Mouse (Mus musculus): ENCODE results near the gene Trim50. TPM values are rescaled to one million over a fixed set of nuclear protein-coding genes. Genes with fewer than 3 reads are reported as not detected.

Trim50 gene
- not detected in 2 replicates for polyA plus RNA-seq (2015; fragmentation: Nextera tagmentation; extraction: Ambion mirVana)

GRCm38 (mm10) chr5:135352995-135353394 lies at the start of gene Trim50:
Gene Trim50 (plus strand): TSS chr5:135353295.

GRCm38 (mm10) chr5:135349862-135350261 lies 3.2 kb upstream of the Trim50 start, which contains the start of gene Fkbp6:
Gene Fkbp6 (minus strand): TSS chr5:135350044.

GRCm38 (mm10) chr5:135369787-135370654 lies 16.9 kb downstream of the Trim50 start, which contains the start of gene Nsun5:
Gene Nsun5 (plus strand): TSS chr5:135369953.

GRCm38 (mm10) chr5:135394004-135394823 lies 41.1 kb downstream of the Trim50 start, which contains the start of gene Pom121:
Gene Pom121 (minus strand): TSS chr5:135394546.

Small RNAs within 50 kb of the gene (microRNA-seq; reads per million reads assigned to microRNA genes)
- not detected for gene Mir7033 (ENCODE audit: borderline replicate concordance, insufficient number of aligned reads)

Other genes starting within 250 kb of the Trim50 start
- gene Tbl2, start 203.6 kb upstream of the Trim50 start, polyA plus RNA-seq (2015; fragmentation: Nextera tagmentation; extraction: Ambion mirVana), result 8.7 and 12.8 TPM in 2 replicates
- gene Bcl7b, start 185.0 kb upstream of the Trim50 start, polyA plus RNA-seq (2015; fragmentation: Nextera tagmentation; extraction: Ambion mirVana), result 51.5 and 67.6 TPM in 2 replicates
- gene Baz1b, start 166.0 kb upstream of the Trim50 start, polyA plus RNA-seq (2015; fragmentation: Nextera tagmentation; extraction: Ambion mirVana), result 13.8 and 15.8 TPM in 2 replicates
- gene Fzd9, start 102.1 kb upstream of the Trim50 start, polyA plus RNA-seq (2015; fragmentation: Nextera tagmentation; extraction: Ambion mirVana), result 0.77 and 1.6 TPM in 2 replicates
- 0.17 TPM in 1 of 2 replicates, not detected in the other for gene Fkbp6, start 3.3 kb upstream of the Trim50 start, polyA plus RNA-seq (2015; fragmentation: Nextera tagmentation; extraction: Ambion mirVana)
- gene Nsun5, start 16.7 kb downstream of the Trim50 start, polyA plus RNA-seq (2015; fragmentation: Nextera tagmentation; extraction: Ambion mirVana), result 12.1 and 14.8 TPM in 2 replicates
- gene Pom121, start 41.3 kb downstream of the Trim50 start, polyA plus RNA-seq (2015; fragmentation: Nextera tagmentation; extraction: Ambion mirVana), result 6.0 and 6.6 TPM in 2 replicates
- 11.6 and 13.8 TPM in 2 replicates for gene Hip1, start 191.8 kb downstream of the Trim50 start, polyA plus RNA-seq (2015; fragmentation: Nextera tagmentation; extraction: Ambion mirVana)
- gene Ccl26, start 210.3 kb downstream of the Trim50 start, polyA plus RNA-seq (2015; fragmentation: Nextera tagmentation; extraction: Ambion mirVana), result not detected in 2 replicates
- gene Ccl24, start 219.8 kb downstream of the Trim50 start, polyA plus RNA-seq (2015; fragmentation: Nextera tagmentation; extraction: Ambion mirVana), result 6.2 and 13.4 TPM in 2 replicates

Data from adrenal gland, postnatal 0 days (tissue).